Mouse (Mus musculus) heart, adult 11 months (tissue): ENCODE measurements around the gene A230050P20Rik.
"Not testable (repeated sequence)": the region's sequence is repeated elsewhere in the genome, so short reads cannot be mapped to it uniquely, and the experiment has no call there.

Source experiments
- DNase-seq: peaks from one replicate; pipeline ENCODE4 v3.0.0; 2022

Gene A230050P20Rik

DNA sequence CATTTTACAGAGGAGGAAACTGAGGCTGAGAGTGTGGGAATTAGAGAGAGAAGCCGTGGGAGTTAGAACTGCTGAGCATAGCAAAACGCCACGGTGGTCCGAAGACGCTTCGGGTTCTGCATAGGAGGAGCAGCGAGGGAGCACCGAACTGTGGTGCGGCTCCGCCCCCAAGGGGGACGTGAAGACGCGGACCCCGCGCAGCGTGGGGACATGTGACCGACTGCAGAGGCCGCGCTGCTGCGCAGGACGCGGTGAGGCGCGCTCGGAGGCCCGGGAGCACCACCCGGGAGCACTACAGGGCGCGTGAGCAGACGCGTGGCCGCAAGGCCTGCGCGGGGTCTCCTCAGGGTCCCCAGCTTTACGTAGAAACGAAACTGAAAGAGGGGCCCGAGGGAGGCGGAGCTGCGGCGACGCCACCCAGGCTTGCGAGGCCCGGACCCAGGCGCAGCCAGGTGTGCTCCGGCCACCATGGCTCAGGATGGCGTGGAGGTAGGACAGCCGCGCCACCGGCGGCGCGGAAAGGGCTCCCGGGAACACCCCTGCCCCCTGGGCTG, at the start of gene A230050P20Rik:
Gene A230050P20Rik, plus strand, starts transcription at position 195 of the 554 bp plus-strand sequence.
- DNase-seq, result peak; percentile 97

DNA sequence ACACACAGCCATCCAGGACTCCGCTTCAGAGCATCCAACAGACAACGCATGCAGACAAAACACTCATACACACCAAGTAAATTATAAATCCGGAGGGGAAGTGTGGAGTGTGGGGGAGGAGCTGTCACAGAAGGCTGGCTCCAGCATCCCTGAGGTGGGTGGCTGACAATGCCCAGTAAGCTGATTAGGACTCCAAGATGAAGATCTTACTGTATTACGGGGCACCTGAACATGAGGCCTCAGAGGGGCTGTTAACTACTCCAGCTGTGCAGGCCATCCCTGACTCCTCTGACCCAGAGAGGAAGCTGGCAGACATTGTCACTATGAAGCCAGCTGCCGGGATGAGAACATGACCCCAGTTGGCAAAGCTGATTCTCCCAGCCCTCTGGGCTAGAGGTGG, 48.4 kb upstream of the A230050P20Rik start:
- no peak for DNase-seq

DNA sequence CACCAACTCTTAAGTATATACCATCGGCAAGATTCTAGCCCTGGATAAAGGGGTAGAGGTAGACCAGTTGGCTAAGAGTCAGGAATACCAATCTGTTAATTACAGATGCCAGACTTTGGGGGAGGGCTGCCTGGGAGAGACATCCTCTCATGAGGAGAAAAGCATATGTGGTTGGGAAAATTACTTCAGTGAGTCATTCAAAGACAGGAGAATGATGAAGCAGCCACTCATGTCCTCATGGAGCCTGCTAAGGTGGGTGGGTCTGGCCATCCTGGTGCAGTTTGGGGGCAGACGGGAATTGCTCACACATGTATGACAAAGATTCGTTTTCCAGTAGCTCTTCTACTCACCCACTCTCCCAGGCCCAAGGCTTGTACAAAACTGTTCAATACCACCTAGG, 45.6 kb upstream of the A230050P20Rik start:
- no peak for DNase-seq

DNA sequence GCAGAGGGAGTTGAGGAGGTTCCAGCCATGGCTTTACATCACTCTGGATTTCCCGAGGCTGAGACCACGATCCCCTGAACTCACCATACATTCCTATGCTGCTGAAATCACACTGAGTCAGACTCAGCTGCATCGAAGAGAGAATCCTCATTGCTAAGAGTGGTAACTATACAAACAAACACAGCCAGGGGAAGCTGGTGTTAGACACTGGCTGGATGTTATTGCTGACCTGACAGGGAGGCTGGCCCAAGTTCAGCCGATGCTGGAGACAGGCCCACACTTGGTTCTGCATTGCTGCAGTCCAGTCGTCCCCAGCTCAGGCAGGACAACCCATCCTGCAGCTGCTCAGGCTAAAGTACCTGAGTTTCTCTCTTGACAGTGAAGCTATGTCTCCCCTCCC, 42.7 kb upstream of the A230050P20Rik start:
- DNase-seq, result no peak

DNA sequence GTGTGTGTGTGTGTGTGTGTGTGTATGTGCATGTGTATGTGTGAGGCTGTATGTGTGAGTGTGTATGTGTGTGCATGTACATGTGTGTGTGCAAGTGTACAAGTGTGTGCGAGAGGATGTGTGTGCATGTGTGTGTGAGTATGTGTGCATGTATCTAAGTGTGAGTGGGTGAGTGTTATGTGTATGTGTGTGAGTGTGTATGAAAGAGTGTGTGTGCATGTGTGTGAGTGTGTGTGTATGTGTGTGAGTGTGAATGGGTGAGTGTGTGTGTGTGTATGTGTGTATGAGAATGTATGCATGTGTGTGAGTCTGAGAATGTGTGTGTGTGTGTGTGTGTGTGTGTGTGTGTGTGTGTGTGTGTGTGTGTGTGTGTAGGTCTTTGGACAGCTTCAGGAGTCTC, 40.3 kb upstream of the A230050P20Rik start:
- DNase-seq, result no peak

DNA sequence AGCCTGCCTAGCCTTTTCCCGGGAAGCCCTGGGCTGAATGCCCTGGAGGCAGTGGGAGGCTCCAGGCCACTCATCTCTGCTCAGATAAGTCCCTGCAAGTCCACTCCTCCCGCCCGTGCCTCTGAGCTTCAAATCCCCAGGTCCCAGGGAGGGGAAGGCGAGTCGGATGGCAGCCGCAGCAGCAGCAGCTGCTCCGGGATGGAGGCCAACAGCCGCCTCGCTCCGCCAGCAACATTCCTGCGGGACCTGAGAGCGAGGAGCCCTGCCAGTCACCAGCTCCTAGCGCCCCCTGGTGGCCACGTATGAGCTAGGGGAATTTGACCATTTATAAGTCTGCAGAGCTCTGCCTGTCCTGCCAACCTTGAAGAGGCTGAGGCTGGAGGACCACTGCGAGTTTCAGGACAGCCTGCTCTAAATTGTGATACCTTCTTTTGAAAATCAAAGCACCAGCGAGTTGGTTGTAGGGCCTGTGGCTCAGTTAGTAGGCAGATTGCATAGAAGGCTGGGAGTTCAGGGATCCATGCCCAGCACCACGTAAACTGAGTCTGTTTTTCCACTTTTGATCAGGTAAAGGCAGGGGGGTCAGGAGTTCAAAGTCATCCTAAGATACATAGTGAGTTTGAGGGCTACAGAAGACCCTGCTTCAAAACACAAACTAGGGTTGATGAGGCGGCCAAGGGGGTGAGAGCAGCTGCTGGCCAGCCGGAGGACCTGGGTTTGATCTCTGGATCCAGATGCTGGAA, 37.4 kb upstream of the A230050P20Rik start:
- DNase-seq, result peak; percentile 99

DNA sequence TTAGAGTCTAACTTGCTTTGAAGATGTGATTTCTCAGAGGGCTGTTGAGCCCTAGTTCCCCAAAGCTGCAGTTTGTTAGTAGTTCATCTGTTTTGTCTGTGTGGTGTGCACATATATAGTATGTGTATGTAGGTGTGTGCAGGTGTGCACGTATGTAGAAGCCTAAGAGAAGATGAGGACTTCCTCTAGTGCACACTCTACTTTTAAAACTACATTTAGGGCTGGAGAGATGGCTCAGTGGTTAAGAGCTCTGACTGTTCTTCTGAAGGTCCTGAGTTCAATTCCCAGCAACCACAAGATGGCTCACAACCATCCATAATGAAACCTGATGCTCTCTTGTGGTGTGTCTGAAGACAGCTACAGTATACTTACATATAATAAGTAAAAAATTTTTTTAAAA, 33.6 kb upstream of the A230050P20Rik start:
- no peak for DNase-seq

DNA sequence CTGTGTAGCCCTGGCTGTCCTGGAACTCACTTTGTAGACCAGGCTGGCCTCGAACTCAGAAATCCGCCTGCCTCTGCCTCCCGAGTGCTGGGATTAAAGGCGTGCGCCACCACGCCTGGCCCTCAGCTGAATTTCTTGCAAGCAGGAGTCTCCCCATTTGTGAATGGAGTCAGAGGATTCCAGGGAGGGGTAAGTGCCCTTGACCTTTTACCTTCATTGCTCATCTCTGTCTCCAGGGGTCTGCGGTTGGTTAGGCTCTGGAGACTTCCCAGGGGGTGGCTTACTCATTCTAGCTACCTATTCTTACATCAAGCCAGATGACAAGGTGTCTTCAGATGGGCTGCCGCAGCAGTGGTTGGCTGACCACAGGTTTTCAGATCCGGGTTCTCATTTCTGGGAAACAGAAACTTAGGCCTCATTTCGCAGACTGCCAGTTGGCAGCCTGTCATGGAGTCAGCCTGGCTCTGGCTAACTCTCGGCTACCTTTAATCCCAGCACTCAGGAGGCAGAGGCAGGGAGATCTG, 32.9 kb upstream of the A230050P20Rik start:
- DNase-seq, result not testable (repeated sequence)

DNA sequence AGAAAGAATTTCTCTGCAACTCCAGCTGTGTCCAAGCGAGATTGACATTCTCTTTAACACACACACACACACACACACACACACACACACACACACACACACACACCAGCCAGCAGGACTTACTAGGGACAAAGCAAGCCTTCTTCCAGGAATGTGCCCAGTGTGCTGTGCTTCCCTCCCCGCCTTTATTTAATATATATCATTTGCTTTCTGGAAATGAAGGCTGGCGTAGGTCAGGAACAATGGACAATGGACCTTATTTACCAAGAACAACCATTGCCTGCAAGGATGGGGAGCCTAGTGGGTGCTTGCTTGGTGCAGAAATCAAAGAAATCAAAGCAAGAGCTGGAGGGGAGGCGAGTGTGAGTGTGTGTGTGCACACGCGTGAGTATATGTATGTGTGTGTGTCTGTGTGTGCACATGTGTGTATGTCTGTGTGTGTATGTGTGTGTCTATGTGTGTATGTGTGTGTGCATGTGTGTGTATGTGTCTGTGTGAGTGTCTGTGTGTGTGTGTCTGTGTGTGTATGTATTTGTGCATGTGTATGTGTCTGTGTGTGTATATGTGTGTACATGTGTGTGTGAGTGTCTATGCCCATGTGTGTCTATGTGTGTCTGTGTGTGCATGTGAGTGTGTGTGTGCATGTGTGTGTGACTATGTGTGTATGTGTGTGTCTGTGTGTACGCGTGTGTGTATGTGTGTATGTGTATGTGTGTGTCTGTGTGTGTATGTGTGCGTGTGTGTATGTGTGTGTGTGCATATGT, 31.1 kb upstream of the A230050P20Rik start:
- DNase-seq, result no peak

DNA sequence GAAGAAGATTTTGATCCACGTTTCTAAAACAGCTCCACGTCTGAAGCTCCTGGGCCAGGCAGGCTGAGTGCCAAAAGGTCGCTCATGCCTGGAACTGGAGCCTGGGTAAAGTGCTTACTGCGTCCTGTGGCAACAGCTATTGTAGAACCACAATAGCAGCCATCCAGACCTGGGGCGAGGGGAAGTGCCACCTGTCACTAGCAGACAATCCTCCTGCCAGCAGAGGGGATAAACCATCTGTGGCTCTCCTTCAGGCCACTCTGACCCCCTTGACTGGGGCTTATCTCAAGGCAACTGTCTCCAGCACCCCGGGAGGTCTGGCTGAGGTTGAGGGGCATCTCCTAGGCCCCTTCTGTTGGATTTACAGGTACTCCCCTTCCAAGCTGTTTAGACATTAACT, 29.5 kb upstream of the A230050P20Rik start:
- no peak for DNase-seq

DNA sequence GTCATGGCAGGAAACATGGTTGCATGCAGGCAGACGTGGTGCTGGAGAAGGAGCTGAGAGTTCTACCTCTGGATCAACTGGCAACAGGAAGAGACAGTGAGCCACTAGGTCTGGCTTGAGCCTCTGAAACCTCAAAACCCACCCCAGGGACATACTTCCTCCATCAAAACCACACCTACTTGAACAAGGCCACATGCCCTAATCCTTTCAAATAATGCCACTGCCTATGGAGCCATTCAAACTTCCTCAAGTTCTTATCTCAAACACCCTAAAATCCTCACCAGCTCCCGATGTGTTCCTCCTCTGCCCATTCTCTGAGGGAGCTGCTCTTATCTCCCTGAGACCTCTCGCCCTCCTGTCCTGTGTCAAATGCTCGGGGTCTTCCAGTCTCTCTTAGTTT, 26.2 kb upstream of the A230050P20Rik start:
- DNase-seq, result no peak

DNA sequence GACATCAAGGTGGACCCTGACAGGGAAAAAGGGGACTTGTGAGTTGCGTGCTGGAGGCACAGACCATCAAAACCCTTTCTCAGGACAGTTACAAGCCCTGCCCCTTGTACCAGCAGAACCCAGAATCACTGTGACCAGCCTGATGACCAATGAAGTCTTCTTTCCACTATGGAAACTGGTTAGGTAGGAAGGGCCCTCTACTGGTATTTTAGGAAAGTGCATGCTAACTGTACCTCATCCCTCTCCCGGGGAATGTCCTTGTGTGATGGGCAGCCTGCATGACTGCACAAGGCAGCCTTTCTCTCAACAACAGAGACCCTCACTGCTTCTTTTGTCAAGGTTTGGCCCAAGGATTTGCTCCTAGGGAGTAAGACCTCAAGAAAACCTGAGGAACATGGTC, 25.8 kb upstream of the A230050P20Rik start:
- DNase-seq, result no peak

DNA sequence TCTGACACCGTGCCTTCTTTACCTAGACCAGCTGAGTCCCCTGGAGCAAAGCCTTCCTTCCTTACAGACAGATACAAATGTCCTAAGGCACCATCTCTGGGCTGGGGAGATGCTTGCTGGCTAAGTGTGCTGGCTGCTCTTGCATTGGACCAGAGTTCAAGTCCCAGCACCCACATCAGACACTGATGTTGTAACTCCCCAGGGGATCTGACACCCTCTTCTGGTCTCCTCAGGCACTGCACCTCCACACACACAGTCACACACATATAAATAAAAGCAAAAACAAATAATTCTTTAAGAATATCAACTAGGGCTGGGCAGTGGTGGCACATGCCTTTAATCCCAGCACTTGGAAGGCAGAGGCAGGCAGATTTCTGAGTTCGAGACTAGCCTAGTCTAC, 18.3 kb upstream of the A230050P20Rik start:
- no peak for DNase-seq

DNA sequence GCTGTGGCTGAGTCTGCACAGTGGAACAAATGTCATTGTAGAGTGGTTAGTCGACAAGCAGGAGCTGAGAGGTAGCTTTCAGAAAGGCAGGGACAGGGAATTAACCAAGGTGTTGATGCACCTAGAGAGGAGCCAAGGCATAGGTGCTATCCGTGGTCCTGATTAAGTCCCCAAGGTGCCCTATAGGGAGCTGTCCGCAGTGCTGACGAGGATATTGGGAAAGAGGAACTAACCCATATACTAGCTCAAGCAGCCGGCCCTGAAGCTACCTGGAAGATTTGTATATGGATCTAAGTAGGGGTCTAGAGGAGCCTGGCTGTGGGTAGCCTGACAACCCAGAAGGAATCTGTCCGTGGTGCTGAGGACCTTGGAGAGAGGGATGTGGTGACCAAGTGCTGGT, 11.3 kb upstream of the A230050P20Rik start:
- no peak for DNase-seq

DNA sequence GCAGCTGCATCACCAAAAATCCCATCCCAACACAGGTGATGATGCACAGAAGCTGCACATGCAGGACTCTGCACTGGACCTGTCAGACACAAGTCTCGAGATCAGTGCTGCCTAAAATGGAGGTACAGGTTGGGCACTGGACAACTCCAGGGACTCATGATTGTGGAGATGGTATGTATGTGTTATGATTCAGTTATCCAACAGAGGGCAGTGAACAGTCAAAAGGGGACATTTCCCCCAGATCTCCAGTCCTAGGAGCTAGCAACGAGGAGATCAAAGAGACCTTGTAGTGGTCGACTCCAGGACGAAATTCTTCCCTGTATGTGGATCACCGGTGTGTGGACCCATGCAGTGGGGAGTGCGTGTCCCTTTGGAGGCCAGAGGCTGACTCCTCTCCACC, 8.5 kb upstream of the A230050P20Rik start:
- DNase-seq, result no peak

DNA sequence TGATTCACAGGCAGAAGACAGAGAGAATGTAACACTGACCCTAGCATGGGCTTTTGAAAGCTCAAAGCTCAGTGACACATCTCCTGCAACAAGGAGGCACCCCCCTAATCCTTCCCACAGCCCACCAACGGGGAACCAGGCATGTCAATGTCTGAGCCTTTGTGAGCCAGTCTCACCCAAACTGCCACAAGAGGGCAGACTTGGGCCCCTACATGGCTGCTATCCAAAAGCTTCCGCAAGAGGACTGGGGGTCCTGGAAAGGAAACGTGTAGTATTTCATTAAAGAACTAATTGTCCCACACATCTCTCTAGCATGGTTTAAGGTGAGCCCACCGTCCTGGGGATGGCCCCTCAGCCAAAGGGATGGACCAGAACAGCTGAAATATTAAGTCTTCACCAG, 6.6 kb upstream of the A230050P20Rik start:
- no peak for DNase-seq

DNA sequence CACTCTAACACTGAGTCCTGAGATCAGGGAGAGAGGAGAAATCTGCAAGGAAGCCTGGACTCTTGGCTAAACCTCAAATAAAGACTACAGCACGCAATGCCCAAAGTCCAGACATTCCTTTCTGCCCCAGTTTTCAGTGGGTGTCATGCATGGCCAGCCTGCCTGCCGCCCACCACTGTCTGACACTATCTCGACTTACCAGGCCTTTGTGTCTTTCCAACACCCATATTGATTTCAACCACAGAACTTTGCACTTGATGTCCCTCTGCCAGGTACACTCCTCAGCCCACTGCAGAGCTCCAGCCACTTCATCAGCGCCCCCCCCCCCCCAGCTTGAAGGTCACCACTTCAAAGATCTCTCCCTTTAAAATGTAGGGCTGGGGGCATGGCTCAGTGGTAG, 6.2 kb upstream of the A230050P20Rik start:
- no peak for DNase-seq

DNA sequence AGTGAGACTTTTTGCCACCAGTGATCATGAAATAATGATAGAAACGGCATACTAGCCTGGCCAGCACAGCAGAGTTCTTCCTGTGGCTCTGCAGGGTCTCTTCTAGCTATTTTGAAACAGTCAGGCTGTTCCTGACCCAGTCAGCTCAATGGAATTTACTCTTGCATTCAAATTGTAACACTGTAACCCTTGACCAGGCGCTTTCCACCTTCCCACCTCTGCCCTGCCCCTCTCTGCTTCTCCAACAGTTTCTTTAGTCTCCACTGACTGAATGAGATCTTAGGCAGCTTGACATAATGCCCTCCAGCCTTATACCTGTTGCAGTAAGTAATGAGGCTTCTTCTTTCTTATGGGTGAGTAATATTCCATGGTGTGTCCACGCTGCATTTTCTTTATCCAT, 1.6 kb upstream of the A230050P20Rik start:
- no peak for DNase-seq

DNA sequence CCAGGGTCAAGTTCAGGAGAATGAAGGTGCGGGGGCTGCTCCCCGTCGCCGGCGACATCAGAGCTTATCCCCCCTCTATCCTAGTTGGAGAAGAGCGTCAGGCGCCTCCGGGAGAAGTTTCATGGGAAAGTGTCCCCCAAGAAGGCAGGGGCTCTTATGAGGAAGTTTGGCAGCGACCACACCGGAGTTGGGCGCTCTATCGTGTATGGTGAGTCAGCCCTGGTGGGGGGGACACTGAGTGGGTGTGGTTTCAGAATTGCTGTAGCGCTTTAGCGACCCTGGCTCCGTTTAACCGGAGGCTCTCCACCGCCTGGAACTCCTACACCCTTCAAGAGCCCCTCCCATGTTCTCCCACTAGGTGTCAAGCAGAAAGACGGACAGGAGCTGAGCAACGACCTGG, 804 bp downstream of the A230050P20Rik start:
- DNase-seq, result peak; percentile 94

DNA sequence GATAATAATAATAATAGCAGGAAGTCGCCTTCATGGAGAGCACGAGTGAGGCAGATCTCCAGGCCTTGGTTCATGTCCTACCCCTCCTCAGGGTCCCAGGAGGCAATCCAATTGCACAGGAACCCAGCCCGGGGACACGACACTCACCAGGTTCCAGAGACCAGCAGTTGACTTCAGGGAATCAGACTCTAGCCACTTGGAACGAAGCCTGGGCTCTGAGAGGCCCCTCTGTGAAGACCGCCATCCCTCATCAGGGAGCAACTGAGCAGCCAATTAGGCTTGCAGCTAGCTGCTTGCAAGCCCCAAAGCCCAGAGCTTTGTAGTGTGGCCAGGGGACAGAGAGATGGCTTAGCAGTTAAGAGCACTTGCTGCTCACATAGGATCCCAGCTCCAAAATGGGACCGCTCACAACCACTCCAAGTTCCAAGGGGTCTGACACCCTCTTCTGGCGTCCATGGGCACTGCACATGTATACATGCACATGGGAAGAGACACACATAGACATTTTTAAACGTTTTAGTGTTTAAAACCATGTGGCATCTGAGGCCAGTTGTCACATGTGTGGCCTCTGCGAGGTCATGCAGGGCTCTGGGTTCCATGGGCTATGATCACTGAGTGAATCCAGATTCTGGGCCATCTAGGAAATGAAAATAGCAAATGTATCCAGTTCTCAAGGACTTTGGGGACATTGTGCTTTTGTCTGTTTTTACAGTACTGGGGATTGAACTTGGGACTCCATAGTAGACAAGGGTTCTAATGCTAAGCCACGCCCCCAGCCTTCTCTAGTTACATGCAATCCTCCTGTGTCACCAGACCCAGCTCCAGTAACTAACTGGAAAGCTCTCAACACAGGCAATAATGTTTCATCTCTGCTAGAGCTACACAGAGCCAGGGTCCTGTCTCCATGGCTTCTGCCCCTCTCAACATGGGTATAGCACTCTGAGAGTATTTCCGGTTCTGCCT, 2.0 kb downstream of the A230050P20Rik start:
- DNase-seq, result peak; percentile 92

DNA sequence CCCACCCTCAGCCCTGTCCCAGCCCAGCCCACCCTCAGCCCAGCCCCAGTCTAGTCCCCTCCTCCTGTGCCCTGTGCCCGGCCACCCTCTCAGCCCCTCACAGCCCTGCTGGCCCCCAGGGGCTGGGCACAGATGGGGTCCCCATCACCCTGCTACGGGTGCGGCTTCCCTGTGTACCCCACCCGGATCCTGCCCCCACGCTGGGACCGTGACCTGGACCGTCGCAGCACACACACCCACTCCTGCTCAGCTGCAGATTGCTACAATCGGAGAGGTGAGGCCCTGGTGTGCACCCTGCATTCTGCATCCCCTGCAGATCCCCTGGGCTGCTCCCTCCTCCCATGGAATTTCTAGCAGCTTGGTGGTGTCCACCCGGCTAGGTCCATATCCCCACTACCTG, 4.5 kb downstream of the A230050P20Rik start:
- DNase-seq, result peak; percentile 92

DNA sequence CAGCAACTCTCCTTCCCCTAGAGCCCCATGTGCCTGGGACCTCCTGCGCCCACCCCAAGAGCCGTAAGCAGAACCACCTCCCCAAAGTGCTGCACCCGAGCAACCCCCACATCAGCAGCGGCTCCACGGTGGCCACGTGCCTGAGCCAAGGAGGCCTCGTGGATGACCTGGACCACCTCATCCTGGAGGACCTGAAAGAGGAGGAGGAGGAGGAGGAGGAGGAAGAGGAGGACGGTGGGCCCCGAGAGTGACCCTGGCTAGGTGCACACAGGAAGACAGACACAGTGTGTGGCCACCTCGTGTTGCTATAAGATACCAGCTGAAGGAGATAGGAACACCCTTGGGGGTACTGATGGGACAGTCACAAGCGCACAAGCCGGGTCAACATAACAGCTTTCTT, 5.1 kb downstream of the A230050P20Rik start:
- DNase-seq, result peak; percentile 92
